Mouse (Mus musculus): ENCODE results near the gene Yipf3.

GRCm38 (mm10) chr17:46268026-46268720, 20.3 kb downstream of the Yipf3 start:
- TF ChIP-seq CTCF (IDR thresholded peaks at IDR 0.05; ENCODE audit: borderline replicate concordance, control insufficient read depth, extremely low read depth, insufficient read depth, low read length, poor library complexity): no peak
- TF ChIP-seq POLR2A (IDR thresholded peaks at IDR 0.05; ENCODE audit: control insufficient read depth, extremely low read depth, insufficient read depth, low read length, poor library complexity): no peak
